Mouse (Mus musculus): ENCODE measurements around the gene Endov. TPM values are rescaled to one million over a fixed set of nuclear protein-coding genes. Genes with fewer than 3 reads are reported as not detected.

The Endov gene
- total and polyA plus RNA-seq, 3 experiments, result 13.0 to 18.5 (median 13.3) TPM

DNA sequence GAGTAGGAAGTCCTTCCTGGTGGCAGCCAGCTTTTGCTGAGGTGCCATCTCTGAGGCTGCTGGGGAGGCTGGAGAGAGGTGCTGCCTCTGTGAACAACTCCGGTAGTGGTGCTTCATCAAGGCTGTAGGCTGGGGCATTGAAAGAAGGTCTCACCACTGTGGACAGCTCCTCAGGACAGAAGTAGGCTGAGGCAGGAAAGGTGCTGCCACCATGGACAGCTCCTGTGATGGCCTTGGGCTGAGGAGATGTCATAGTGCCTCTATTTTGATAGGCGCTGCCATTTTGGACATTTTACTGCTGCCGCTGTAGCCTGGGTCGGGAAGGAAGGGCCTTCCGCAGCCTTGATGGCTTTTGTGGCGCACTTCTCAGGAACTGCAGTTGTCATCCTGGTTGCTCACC lies 1.7 kb downstream of the Endov start:
- dilution Hi-C loops (cut with MboI; ENCODE audit: extremely low pct_ligation_motif_present, extremely low pct_unique_long_range_greater_than_20kb, low sequenced_read_pairs), result no loop called here
- peak; percentile 35 for DNase-seq (ENCODE audit: extremely low read depth)
- no peaks in the 10 kb centered on the region for H3K27me3 ChIP-seq (replicated peaks)
- in situ Hi-C loops (cut with MboI; ENCODE audit: low pct_ligation_motif_present, low pct_unique_long_range_greater_than_20kb, low sequenced_read_pairs), result loop anchor here (10.0 kb wide), 1 partner anchor 492 kb away; no protein-coding TSS in a partner anchor
- H3K4me1 ChIP-seq (ENCODE audit: control insufficient read depth in 1 of 2, insufficient read depth in 2 of 2), result peaks cover 5 to 21% of the 10 kb centered on the region in 2 experiments; a peak in 3 of 4 replicates
- no peak overlapping the region for H3K9ac ChIP-seq (ENCODE audit: insufficient read depth, low read depth)
- no peak overlapping the region for H3K4me3 ChIP-seq (replicated peaks in 1 of 3; ENCODE audit: low read depth in 2 of 3, low read length in 2 of 3, poor library complexity in 1 of 3)
- H3K9me3 ChIP-seq (replicated peaks; ENCODE audit: low read length), result no peaks in the 10 kb centered on the region
- TF ChIP-seq SIN3A (IDR thresholded peaks at IDR 0.05; ENCODE audit: low read length) (peak; percentile 97), MAZ (IDR thresholded peaks at IDR 0.05; ENCODE audit: low read depth, low read length) (no peak), USF2 (conservative IDR thresholded peaks at IDR 0.05; ENCODE audit: low read depth, low read length) (no peak), SMC3 (IDR thresholded peaks at IDR 0.05; ENCODE audit: low read depth, low read length) (no peak), MXI1 (IDR thresholded peaks at IDR 0.05; ENCODE audit: low read depth, low read length) (peak; percentile 74), RCOR1 (conservative IDR thresholded peaks at IDR 0.05; ENCODE audit: low read depth, low read length) (no peak), ZNF384 (IDR thresholded peaks at IDR 0.05; ENCODE audit: low read depth, low read length) (no peak), MAFK (IDR thresholded peaks at IDR 0.05; ENCODE audit: insufficient replicate concordance, low read length) (no peak), ZMIZ1 (IDR thresholded peaks at IDR 0.05; ENCODE audit: low read depth, low read length) (no peak), BHLHE40 (IDR thresholded peaks at IDR 0.05; ENCODE audit: low read depth, low read length) (no peak)
- peaks cover 5 to 62% of the 10 kb centered on the region in 2 experiments for H3K36me3 ChIP-seq (replicated peaks in 1 of 2; ENCODE audit: control insufficient read depth in 1 of 2, insufficient read depth in 1 of 2, low read length in 1 of 2)
- peaks cover 12% of the 10 kb centered on the region for H3K79me2 ChIP-seq (replicated peaks; ENCODE audit: control insufficient read depth, extremely low read depth, insufficient read depth, poor library complexity, severe bottlenecking)
- H3K27ac ChIP-seq (ENCODE audit: insufficient read depth, low read depth), result no peak overlapping the region
- peak overlapping the region; percentile 93; the same call in 1 of the 2 replicates for H3K4me2 ChIP-seq (ENCODE audit: insufficient read depth, low read depth, poor library complexity, severe bottlenecking)

- peaks cover 5 to 21% of the 10 kb centered on the region in 2 experiments; a peak in 3 of 4 replicates for H3K4me1 ChIP-seq (ENCODE audit: control insufficient read depth in 1 of 2, insufficient read depth in 2 of 2)
- dilution Hi-C loops (cut with MboI; ENCODE audit: extremely low pct_ligation_motif_present, extremely low pct_unique_long_range_greater_than_20kb, low sequenced_read_pairs) (no loop called here), in situ Hi-C loops (cut with MboI; ENCODE audit: low pct_ligation_motif_present, low pct_unique_long_range_greater_than_20kb, low sequenced_read_pairs) (loop anchor here (10.0 kb wide), 1 partner anchor 491 kb away; no protein-coding TSS in a partner anchor)
Measured at GRCm38 (mm10) chr11:119493516-119493915, 2.4 kb downstream of the Endov start.

DNA sequence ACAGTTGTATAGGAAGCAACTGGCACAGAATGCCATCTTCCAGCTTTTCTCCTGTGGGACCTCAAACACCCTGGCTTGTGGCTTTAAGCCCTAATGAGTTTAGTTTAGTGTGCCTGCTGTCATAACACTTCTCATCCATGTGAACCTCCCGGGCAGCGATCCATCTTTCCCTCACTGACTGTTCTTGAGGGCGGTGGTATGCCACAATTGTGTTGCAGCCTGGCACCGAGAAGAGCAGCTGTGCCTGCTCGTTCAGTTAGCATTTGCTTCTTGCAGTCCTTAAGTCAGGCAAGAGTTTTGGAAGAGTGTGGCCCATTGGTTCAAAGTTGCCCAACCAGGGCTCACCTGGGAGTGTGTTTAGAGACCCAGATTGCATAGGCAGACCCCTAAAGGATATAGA lies 5.0 kb downstream of the Endov start:
- Histone ChIP-seq H3K9me3 (replicated peaks; ENCODE audit: low read length) (no peaks in the 10 kb centered on the region), H3K36me3 (replicated peaks in 1 of 2; ENCODE audit: control insufficient read depth in 1 of 2, insufficient read depth in 1 of 2, low read length in 1 of 2) (peaks cover 24 to 81% of the 10 kb centered on the region in 2 experiments), H3K27me3 (replicated peaks) (no peaks in the 10 kb centered on the region), H3K4me1 (ENCODE audit: control insufficient read depth in 1 of 2, insufficient read depth in 2 of 2) (peaks cover 5 to 11% of the 10 kb centered on the region in 2 experiments; a peak in 3 of 4 replicates), H3K9ac (ENCODE audit: insufficient read depth, low read depth) (no peak overlapping the region), H3K4me3 (replicated peaks in 1 of 3; ENCODE audit: low read depth in 2 of 3, low read length in 2 of 3, poor library complexity in 1 of 3) (no peak overlapping the region), H3K4me2 (ENCODE audit: insufficient read depth, low read depth, poor library complexity, severe bottlenecking) (no peak overlapping the region), H3K27ac (ENCODE audit: insufficient read depth, low read depth) (no peak overlapping the region), H3K79me2 (replicated peaks; ENCODE audit: control insufficient read depth, extremely low read depth, insufficient read depth, poor library complexity, severe bottlenecking) (peaks cover 12% of the 10 kb centered on the region)
- dilution Hi-C loops (cut with MboI; ENCODE audit: extremely low pct_ligation_motif_present, extremely low pct_unique_long_range_greater_than_20kb, low sequenced_read_pairs), result no loop called here
- no peak for DNase-seq (ENCODE audit: extremely low read depth)
- in situ Hi-C loops (cut with MboI; ENCODE audit: low pct_ligation_motif_present, low pct_unique_long_range_greater_than_20kb, low sequenced_read_pairs), result loop anchor here (10.0 kb wide), 1 partner anchor 489 kb away; no protein-coding TSS in a partner anchor
- TF ChIP-seq MXI1 (IDR thresholded peaks at IDR 0.05; ENCODE audit: low read depth, low read length) (no peak), JUN (IDR thresholded peaks at IDR 0.05; ENCODE audit: insufficient read depth, low read depth, low read length) (no peak), PAX5 (IDR thresholded peaks at IDR 0.05; ENCODE audit: low read length) (no peak), CTCF (conservative IDR thresholded peaks at IDR 0.05 in 1 of 2, IDR thresholded peaks at IDR 0.05 in 1 of 2; ENCODE audit: low read depth in 2 of 2, low read length in 2 of 2) (no peak), SMC3 (IDR thresholded peaks at IDR 0.05; ENCODE audit: low read depth, low read length) (no peak), ZC3H11A (IDR thresholded peaks at IDR 0.05; ENCODE audit: low read depth, low read length) (no peak)

More at GRCm38 (mm10) chr11:119493516-119493915, 2.4 kb downstream of the Endov start:
- H3K4me2 ChIP-seq (ENCODE audit: insufficient read depth, low read depth, poor library complexity, severe bottlenecking), result no peak overlapping the region
- H3K27ac ChIP-seq (ENCODE audit: insufficient read depth, low read depth), result no peak overlapping the region
- no peak overlapping the region for H3K4me3 ChIP-seq (replicated peaks in 1 of 3; ENCODE audit: low read depth in 2 of 3, low read length in 2 of 3, poor library complexity in 1 of 3)
- no peak for TF ChIP-seq POLR2AphosphoS2 (IDR thresholded peaks at IDR 0.05; ENCODE audit: low read depth, low read length)
- TF ChIP-seq SIN3A (IDR thresholded peaks at IDR 0.05; ENCODE audit: low read length), result no peak
- TF ChIP-seq TBP (conservative IDR thresholded peaks at IDR 0.05; ENCODE audit: low read depth, low read length), result no peak
- no peak for TF ChIP-seq CHD2 (IDR thresholded peaks at IDR 0.05; ENCODE audit: low read length)
- H3K9ac ChIP-seq (ENCODE audit: insufficient read depth, low read depth), result no peak overlapping the region
- H3K27me3 ChIP-seq (replicated peaks), result no peaks in the 10 kb centered on the region
- peaks cover 2 to 62% of the 10 kb centered on the region in 2 experiments for H3K36me3 ChIP-seq (replicated peaks in 1 of 2; ENCODE audit: control insufficient read depth in 1 of 2, insufficient read depth in 1 of 2, low read length in 1 of 2)
- peaks cover 12% of the 10 kb centered on the region for H3K79me2 ChIP-seq (replicated peaks; ENCODE audit: control insufficient read depth, extremely low read depth, insufficient read depth, poor library complexity, severe bottlenecking)
- no peak for DNase-seq (ENCODE audit: extremely low read depth)
- no peaks in the 10 kb centered on the region for H3K9me3 ChIP-seq (replicated peaks; ENCODE audit: low read length)
